Mouse (Mus musculus) small intestine, adult 2 months (tissue): Measurements from ENCODE around the gene Msgn1.

Experiments used
- CTCF ChIP-seq: fragments of 200-500 bp; IDR thresholded peaks from 2 replicates; pipeline ENCODE4 v1.5.1; 2012; ENCODE audit warnings: low read depth, mild to moderate bottlenecking, control low read depth, inconsistent platforms, low read length, moderate library complexity, mixed read lengths; ENCODE audit not compliant: insufficient replicate concordance, insufficient read length; ENCODE audit errors: extremely low read depth
- POLR2A ChIP-seq: fragments of 200-500 bp; IDR thresholded peaks from 2 replicates; pipeline ENCODE4 v1.6.1; 2012; ENCODE audit warnings: low read depth, mild to moderate bottlenecking, control low read depth, inconsistent platforms, low read length, moderate library complexity

- TF ChIP-seq CTCF (no peak), POLR2A (no peak)
These were observed 10.7 kb downstream of the Msgn1 start for GRCm38 (mm10) chr12:11198026-11198425.
